Mouse (Mus musculus) gastrocnemius, postnatal 10 days (tissue): Measurements from ENCODE around the gene Hepacam2. TPM values are rescaled to one million over a fixed set of nuclear protein-coding genes. Genes with fewer than 3 reads are reported as not detected.
"Not testable (repeated sequence)": the region's sequence is repeated elsewhere in the genome, so short reads cannot be mapped to it uniquely, and the experiment has no call there.

Experiments used
- DNase-seq: peaks from one replicate; pipeline ENCODE4 v3.0.0; 2021; ENCODE audit warnings: mixed read lengths
- total RNA-seq, 2 experiments: library from RNA; stranded (reverse); gene quantifications; 2 replicates each; pipeline ENCODE4 v1.2.3; 2021

Gene Hepacam2
- total RNA-seq, 2 experiments from 2014 or later = not detected

GRCm38 (mm10) chr6:3463026-3463425 is 35.1 kb downstream of the Hepacam2 start:
- no peak for DNase-seq

GRCm38 (mm10) chr6:3455944-3456536 is 42.1 kb downstream of the Hepacam2 start:
- DNase-seq = no peak

GRCm38 (mm10) chr6:3454421-3454820 is 43.7 kb downstream of the Hepacam2 start:
- no peak for DNase-seq

GRCm38 (mm10) chr6:3447404-3447803 is 50.7 kb downstream of the Hepacam2 start:
- DNase-seq = peak; percentile 49

- DNase-seq = no peak
Observed at GRCm38 (mm10) chr6:3443905-3444304, 54.2 kb downstream of the Hepacam2 start.

- no peak for DNase-seq
Observed at GRCm38 (mm10) chr6:3436087-3436486, 62.0 kb downstream of the Hepacam2 start.

- not testable (repeated sequence) for DNase-seq
Observed at GRCm38 (mm10) chr6:3430976-3431375, 67.1 kb downstream of the Hepacam2 start.

GRCm38 (mm10) chr6:3427047-3427446 is 71.1 kb downstream of the Hepacam2 start:
- DNase-seq = no peak

- DNase-seq = not testable (repeated sequence)
Observed at GRCm38 (mm10) chr6:3425333-3425732, 72.8 kb downstream of the Hepacam2 start.

GRCm38 (mm10) chr6:3424613-3425277 is 73.4 kb downstream of the Hepacam2 start:
- peak; percentile 36 for DNase-seq

Other genes with a start within 250 kb of the Hepacam2 start
- 1 to 10 TPM; 6.3 to 7.9 TPM for gene Samd9l, start 98.7 kb downstream of the Hepacam2 start, total RNA-seq
- gene Vps50, start 84 bp upstream of the Hepacam2 start, total RNA-seq = 10 to 100 TPM; 15.9 to 17.3 TPM